Mouse (Mus musculus) brain, embryonic 14.5 days (tissue): ENCODE data around the gene Rasgef1b.

ENCODE experiments used
- CTCF ChIP-seq: fragments of 200-500 bp; IDR thresholded peaks from 2 replicates; pipeline ENCODE4 v1.5.1; 2012; ENCODE audit warnings: inconsistent platforms, mild to moderate bottlenecking, moderate library complexity, borderline replicate concordance; ENCODE audit not compliant: insufficient read depth, insufficient read length; ENCODE audit errors: extremely low read depth
- POLR2A ChIP-seq: fragments of 200-500 bp; IDR thresholded peaks from 2 replicates; pipeline ENCODE4 v1.6.1; 2012; ENCODE audit warnings: mild to moderate bottlenecking, inconsistent platforms, borderline replicate concordance; ENCODE audit not compliant: poor library complexity, insufficient read depth, insufficient read length, severe bottlenecking; ENCODE audit errors: extremely low read depth

DNA sequence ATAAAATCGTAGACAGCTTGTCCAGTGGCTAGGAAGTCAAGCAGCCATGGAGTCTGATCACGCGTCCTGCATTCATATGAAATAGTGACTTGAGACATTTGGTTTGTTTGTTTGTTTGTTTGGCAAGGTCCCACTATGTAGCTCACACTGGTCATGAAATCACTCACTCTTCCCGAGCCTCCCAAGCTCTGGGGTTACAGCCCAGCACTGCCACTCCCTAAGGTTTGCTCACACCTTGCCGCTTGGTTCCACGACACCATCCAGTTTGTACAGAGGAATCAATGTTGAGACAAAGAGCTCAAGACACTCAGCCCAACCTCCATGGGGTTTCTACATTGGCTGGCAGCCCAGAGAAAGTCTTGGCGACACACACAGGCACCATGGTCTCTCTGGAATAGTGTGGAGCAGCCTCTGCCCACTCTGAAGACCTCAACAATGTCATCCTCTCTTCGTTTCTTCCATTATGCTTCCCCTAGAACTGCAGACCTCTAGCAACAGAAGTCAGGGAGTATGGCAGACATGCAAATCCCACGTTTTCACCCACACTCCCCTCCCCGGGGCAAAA lies 436.5 kb downstream of the Rasgef1b start:
- TF ChIP-seq POLR2A (no peak), CTCF (no peak)
